Mouse (Mus musculus) splenic B cell, adult 2 months (primary cell): Measurements from ENCODE around the gene Aurkb.
A peak's percentile ranks its signal among the peaks of the same experiment; 100 is the strongest.

ENCODE experiments used
- DNase-seq: peaks from one replicate; pipeline ENCODE4 v3.0.0-alpha.2; 2011; ENCODE audit warnings: low read depth, low spot score
- H3K27me3 ChIP-seq: 2 replicates; pipeline ENCODE4 v1.6.1; 2012; ENCODE audit warnings: mild to moderate bottlenecking, low read length, moderate library complexity, mixed read lengths; ENCODE audit not compliant: control insufficient read depth, poor library complexity, insufficient read depth, severe bottlenecking
- H3K36me3 ChIP-seq: 2 replicates; pipeline ENCODE4 v1.6.1; 2012; ENCODE audit warnings: mild to moderate bottlenecking, low read length, moderate library complexity, mixed read lengths; ENCODE audit not compliant: control insufficient read depth, poor library complexity, insufficient read depth, severe bottlenecking

Gene Aurkb

GRCm38 (mm10) chr11:69100639-69101360, 55.4 kb downstream of the Aurkb start:
- peak; percentile 49 for DNase-seq
- H3K36me3 ChIP-seq: peaks cover 39% of the 10 kb centered on the region
- no peaks in the 10 kb centered on the region for H3K27me3 ChIP-seq
